Mouse (Mus musculus): ENCODE measurements around the gene Padi6. TPM values are rescaled to one million over a fixed set of nuclear protein-coding genes. Genes with fewer than 3 reads are reported as not detected.
A peak's percentile ranks its signal among the peaks of the same experiment; 100 is the strongest.

Gene Padi6
- polyA plus RNA-seq (2015; fragmentation: Nextera tagmentation; extraction: Ambion mirVana), result not detected in 2 replicates

DNA sequence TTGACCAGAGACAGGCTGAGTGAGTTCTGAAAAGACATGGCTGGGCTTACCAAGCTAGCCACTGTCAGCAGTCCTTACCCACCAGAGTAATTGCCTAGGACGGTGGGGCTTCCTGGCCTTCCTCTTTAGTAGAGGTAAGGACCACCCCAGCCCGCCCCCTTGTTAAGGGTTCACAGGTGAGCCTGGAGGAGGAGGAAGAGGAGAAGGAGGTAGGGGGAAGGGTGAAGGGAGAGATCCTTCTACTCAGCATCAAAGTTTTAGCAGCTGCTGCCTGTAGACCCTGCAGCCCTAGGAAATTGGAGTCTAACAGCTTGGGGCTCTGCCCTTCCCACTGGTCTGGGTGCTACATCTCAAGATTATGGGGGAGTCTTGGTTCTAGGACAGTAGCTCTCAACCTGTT, at the start of gene Padi6:
Gene Padi6 (minus strand): TSS at position 101 of the 400 bp plus-strand sequence.
- WGBS, result 85% methylated on average over 2 of the region's 2 CpGs
- Histone ChIP-seq H3K4me2 (no peak within 1 kb of the TSS), H3K9ac (no peak within 1 kb of the TSS), H3K9me3 (no peaks in the 10 kb centered on the region), H3K27me3 (no peaks in the 10 kb centered on the region), H3K4me1 (replicated peaks) (0 out of 2 replicates have a peak, but pooled peaks cover 5% of the 10 kb centered on the region), H3K27ac (replicated peaks) (no peak within 1 kb of the TSS), H3K36me3 (no peaks in the 10 kb centered on the region), H3K4me3 (no peak within 1 kb of the TSS)
- ATAC-seq (ENCODE audit: low read depth), result no peak

DNA sequence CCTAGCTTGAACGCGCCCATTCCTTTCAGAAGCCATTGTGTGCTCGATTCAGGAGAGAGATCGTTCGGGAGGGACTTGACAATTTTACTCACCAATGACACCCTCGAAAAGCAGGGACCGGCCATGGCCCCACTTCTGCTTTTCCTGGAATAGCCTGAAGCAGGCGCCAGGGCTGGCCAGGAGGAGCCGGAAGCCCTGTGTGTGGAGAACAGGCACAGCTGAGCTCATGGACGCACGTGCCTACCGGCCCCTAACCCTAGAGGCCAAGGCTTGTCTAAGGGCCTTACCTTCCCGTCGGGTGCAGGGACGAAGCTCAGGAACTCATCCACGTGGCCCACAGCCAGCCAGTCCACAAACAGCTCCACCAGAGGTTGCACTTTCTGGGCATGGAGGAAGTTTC, 48.6 kb upstream of the Padi6 start:
- H3K27me3 ChIP-seq, result no peaks in the 10 kb centered on the region
- H3K9ac ChIP-seq, result no peak overlapping the region
- peaks cover 5% of the 10 kb centered on the region; the same call in 1 of the 2 replicates for H3K9me3 ChIP-seq
- no peak overlapping the region for H3K4me2 ChIP-seq
- 81% methylated on average over 16 of the region's 16 CpGs for WGBS
- no peaks in the 10 kb centered on the region for H3K4me1 ChIP-seq (replicated peaks)
- H3K4me3 ChIP-seq, result no peak overlapping the region
- ATAC-seq (ENCODE audit: low read depth), result no peak
- no peaks in the 10 kb centered on the region for H3K36me3 ChIP-seq
- no peak overlapping the region for H3K27ac ChIP-seq (replicated peaks)

DNA sequence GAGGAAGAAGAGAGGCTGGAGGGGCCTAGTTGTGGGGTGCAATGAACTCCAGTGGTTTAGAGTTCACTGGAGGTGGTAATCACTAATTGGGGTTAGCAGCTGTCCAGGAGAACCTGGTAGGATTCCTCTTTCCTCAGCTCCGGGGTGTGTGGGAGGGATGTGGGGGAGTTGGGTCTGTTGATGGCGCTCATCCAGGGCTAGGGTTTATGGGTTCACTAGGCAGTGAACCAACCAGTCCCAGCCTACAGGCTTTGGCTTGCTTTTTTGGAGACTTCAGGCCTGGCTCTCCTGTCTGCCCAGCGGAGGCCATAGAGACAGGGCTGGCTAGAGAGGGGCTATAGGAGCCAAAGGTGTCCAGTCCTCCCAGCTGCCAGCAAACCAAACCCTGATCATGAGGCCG, 47.5 kb upstream of the Padi6 start:
- Histone ChIP-seq H3K4me3 (no peak overlapping the region), H3K9ac (no peak overlapping the region), H3K9me3 (peaks cover 5% of the 10 kb centered on the region; the same call in 1 of the 2 replicates), H3K4me1 (replicated peaks) (no peaks in the 10 kb centered on the region), H3K36me3 (no peaks in the 10 kb centered on the region), H3K27me3 (no peaks in the 10 kb centered on the region), H3K27ac (replicated peaks) (no peak overlapping the region), H3K4me2 (no peak overlapping the region)
- no peak for ATAC-seq (ENCODE audit: low read depth)
- WGBS, result 90% methylated on average over 4 of the region's 4 CpGs

DNA sequence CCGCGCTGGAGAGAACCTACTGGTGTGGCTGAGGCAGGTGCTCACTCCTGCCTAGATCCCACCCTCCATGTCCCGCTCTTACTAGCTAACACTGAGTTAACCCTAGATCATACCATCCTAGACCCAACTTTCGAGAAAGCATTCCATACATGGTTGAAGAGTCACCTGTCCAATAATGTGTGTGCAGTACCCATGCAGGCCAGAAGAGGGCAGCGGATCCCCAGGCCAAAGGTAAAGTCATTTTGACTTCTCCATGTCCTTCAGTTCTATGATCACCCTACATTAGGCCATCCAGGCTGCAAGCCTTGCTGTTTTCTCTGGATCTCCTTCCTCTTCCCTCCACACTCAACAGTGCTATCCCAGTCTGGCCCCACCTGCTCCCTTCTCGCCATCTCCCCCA, 46.5 kb upstream of the Padi6 start:
- Histone ChIP-seq H3K27ac (replicated peaks) (no peak overlapping the region), H3K4me1 (replicated peaks) (no peaks in the 10 kb centered on the region), H3K4me2 (no peak overlapping the region), H3K4me3 (no peak overlapping the region), H3K9ac (no peak overlapping the region), H3K27me3 (no peaks in the 10 kb centered on the region), H3K36me3 (no peaks in the 10 kb centered on the region), H3K9me3 (peaks cover 5% of the 10 kb centered on the region; the same call in 1 of the 2 replicates)
- WGBS, result 38% methylated on average over 6 of the region's 6 CpGs
- ATAC-seq (ENCODE audit: low read depth), result no peak

DNA sequence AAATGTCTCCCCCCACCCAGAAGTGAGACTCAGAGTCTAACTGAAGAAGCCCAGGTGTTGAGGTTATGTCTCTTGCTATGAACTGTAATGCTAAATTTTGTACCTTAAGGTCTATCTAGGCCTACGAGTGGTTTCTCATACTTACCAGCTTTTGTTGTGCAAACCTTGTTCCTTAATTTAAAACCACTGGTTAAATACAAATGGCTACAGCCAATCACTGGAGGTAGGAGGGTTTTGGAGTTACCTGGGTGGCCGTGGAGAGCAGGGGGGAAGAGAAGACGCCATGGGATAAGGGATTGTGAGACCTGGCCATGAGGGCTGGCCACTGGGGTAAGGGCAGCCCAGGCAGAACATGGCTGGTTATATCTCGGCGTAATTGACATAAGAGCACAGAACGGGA, 45.8 kb upstream of the Padi6 start:
- H3K4me1 ChIP-seq (replicated peaks), result no peaks in the 10 kb centered on the region
- WGBS, result 79% methylated on average over 6 of the region's 6 CpGs
- no peak overlapping the region for H3K4me3 ChIP-seq
- H3K9me3 ChIP-seq, result peaks cover 5% of the 10 kb centered on the region; the same call in 1 of the 2 replicates
- no peak overlapping the region for H3K9ac ChIP-seq
- ATAC-seq (ENCODE audit: low read depth), result no peak
- H3K27me3 ChIP-seq, result no peaks in the 10 kb centered on the region
- no peaks in the 10 kb centered on the region for H3K36me3 ChIP-seq
- no peak overlapping the region for H3K4me2 ChIP-seq
- H3K27ac ChIP-seq (replicated peaks), result no peak overlapping the region

GRCm38 (mm10) chr4:140787414-140787813, 45.0 kb upstream of the Padi6 start:
- H3K4me1 ChIP-seq (replicated peaks), result no peaks in the 10 kb centered on the region
- WGBS, result 78% methylated on average over 4 of the region's 4 CpGs
- no peaks in the 10 kb centered on the region for H3K27me3 ChIP-seq
- H3K36me3 ChIP-seq, result no peaks in the 10 kb centered on the region
- H3K4me2 ChIP-seq, result no peak overlapping the region
- H3K9ac ChIP-seq, result no peak overlapping the region
- H3K27ac ChIP-seq (replicated peaks), result no peak overlapping the region
- peaks cover 5% of the 10 kb centered on the region; the same call in 1 of the 2 replicates for H3K9me3 ChIP-seq
- no peak overlapping the region for H3K4me3 ChIP-seq
- no peak for ATAC-seq (ENCODE audit: low read depth)

GRCm38 (mm10) chr4:140785217-140785616, 42.8 kb upstream of the Padi6 start:
- Histone ChIP-seq H3K9ac (no peak overlapping the region), H3K27me3 (no peaks in the 10 kb centered on the region), H3K36me3 (no peaks in the 10 kb centered on the region), H3K4me3 (no peak overlapping the region), H3K4me2 (no peak overlapping the region), H3K9me3 (peaks cover 5% of the 10 kb centered on the region; the same call in 1 of the 2 replicates), H3K27ac (replicated peaks) (no peak overlapping the region), H3K4me1 (replicated peaks) (peaks cover 1% of the 10 kb centered on the region; the same call in 1 of the 2 replicates)
- ATAC-seq (ENCODE audit: low read depth), result no peak
- 88% methylated on average over 5 of the region's 5 CpGs for WGBS

- no peak for ATAC-seq (ENCODE audit: low read depth)
- WGBS, result 93% methylated on average over 9 of the region's 9 CpGs
- H3K4me2 ChIP-seq, result no peak overlapping the region
- H3K9me3 ChIP-seq, result peaks cover 5% of the 10 kb centered on the region; the same call in 1 of the 2 replicates
- H3K36me3 ChIP-seq, result no peaks in the 10 kb centered on the region
- peaks cover 7% of the 10 kb centered on the region for H3K4me1 ChIP-seq (replicated peaks)
- no peak overlapping the region for H3K27ac ChIP-seq (replicated peaks)
- no peaks in the 10 kb centered on the region for H3K27me3 ChIP-seq
- H3K9ac ChIP-seq, result no peak overlapping the region
- H3K4me3 ChIP-seq, result no peak overlapping the region
Observed at GRCm38 (mm10) chr4:140784292-140784945, 42.0 kb upstream of the Padi6 start.

DNA sequence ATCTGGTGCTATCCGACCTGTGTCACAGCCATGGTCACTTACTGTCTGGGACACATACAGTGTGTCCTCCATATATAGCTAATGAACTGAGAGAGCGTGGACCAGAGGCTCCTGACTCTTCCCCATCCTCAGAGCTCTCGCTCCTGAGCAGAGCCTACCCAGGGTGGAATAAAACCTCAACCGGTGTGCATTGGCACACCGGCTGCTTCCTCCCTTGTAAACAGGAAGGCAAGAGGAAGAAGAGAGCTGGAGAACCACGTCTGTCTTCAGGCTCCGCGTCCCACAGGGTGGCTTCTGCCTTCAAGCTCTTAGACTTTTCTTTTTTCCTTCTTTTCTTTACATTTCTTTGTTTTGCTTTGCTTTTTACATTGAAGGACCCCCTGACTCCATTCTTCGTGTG, 40.4 kb upstream of the Padi6 start:
- H3K4me3 ChIP-seq, result no peak overlapping the region
- no peak overlapping the region for H3K9ac ChIP-seq
- H3K36me3 ChIP-seq, result no peaks in the 10 kb centered on the region
- peaks cover 5% of the 10 kb centered on the region; the same call in 1 of the 2 replicates for H3K9me3 ChIP-seq
- no peak overlapping the region for H3K4me2 ChIP-seq
- no peaks in the 10 kb centered on the region for H3K27me3 ChIP-seq
- H3K4me1 ChIP-seq (replicated peaks), result peaks cover 7% of the 10 kb centered on the region
- no peak for ATAC-seq (ENCODE audit: low read depth)
- no peak overlapping the region for H3K27ac ChIP-seq (replicated peaks)
- 89% methylated on average over 9 of the region's 9 CpGs for WGBS

GRCm38 (mm10) chr4:140780507-140780906, 38.1 kb upstream of the Padi6 start:
- 68% methylated on average over 14 of the region's 14 CpGs for WGBS
- Histone ChIP-seq H3K4me2 (no peak overlapping the region), H3K36me3 (no peaks in the 10 kb centered on the region), H3K27ac (replicated peaks) (no peak overlapping the region), H3K4me1 (replicated peaks) (peaks cover 7% of the 10 kb centered on the region), H3K9me3 (no peaks in the 10 kb centered on the region), H3K27me3 (no peaks in the 10 kb centered on the region), H3K4me3 (no peak overlapping the region), H3K9ac (no peak overlapping the region)
- no peak for ATAC-seq (ENCODE audit: low read depth)

DNA sequence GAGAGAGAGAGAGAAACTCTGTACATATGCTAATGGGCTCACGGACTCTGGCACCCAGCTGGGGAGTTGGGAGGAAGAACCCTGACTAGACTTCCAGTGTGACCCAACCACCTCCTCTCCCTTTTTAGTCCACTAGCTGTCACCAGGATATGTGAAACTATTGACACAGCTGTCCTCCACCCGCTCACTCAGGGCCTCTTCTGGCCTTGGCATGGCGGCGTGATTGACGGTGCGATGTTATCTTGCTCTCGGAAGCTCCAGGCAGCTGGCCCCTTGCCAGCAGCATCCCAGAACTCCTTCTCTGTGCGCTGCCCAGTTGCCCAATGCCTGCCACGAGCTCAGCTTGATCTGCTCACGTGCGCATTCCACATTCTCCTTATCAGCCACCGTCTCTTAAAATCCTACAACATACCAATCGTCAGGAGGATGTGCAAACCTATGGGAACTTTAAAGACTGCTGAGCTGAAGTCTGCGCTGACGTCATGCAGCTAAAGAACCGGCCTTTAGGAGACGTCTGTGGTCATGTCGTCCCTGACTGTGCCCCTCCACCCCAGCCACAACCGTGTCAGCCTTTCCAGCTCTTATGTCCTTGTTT, 37.5 kb upstream of the Padi6 start:
- peak; percentile 43 for ATAC-seq (ENCODE audit: low read depth)
- H3K9ac ChIP-seq, result no peak overlapping the region
- 42% methylated on average over 19 of the region's 19 CpGs for WGBS
- 0 out of 2 replicates have a peak overlapping the region, but pooled peaks have one; percentile 6 for H3K4me2 ChIP-seq
- H3K27ac ChIP-seq (replicated peaks), result no peak overlapping the region
- no peak overlapping the region for H3K4me3 ChIP-seq
- H3K9me3 ChIP-seq, result no peaks in the 10 kb centered on the region
- H3K36me3 ChIP-seq, result no peaks in the 10 kb centered on the region
- H3K4me1 ChIP-seq (replicated peaks), result peaks cover 7% of the 10 kb centered on the region
- no peaks in the 10 kb centered on the region for H3K27me3 ChIP-seq

GRCm38 (mm10) chr4:140776623-140777022, 34.2 kb upstream of the Padi6 start:
- no peaks in the 10 kb centered on the region for H3K36me3 ChIP-seq
- no peak for ATAC-seq (ENCODE audit: low read depth)
- H3K4me3 ChIP-seq, result no peak overlapping the region
- H3K4me1 ChIP-seq (replicated peaks), result peaks cover 17% of the 10 kb centered on the region
- H3K4me2 ChIP-seq, result no peak overlapping the region
- no peak overlapping the region for H3K9ac ChIP-seq
- H3K9me3 ChIP-seq, result no peaks in the 10 kb centered on the region
- no peak overlapping the region for H3K27ac ChIP-seq (replicated peaks)
- H3K27me3 ChIP-seq, result no peaks in the 10 kb centered on the region
- 71% methylated on average over 13 of the region's 13 CpGs for WGBS

Measured in neural tube, embryonic 13.5 days (tissue).